Mouse (Mus musculus) liver, embryonic 11.5 days (tissue): ENCODE data around the gene Slco3a1. TPM values are rescaled to one million over a fixed set of nuclear protein-coding genes. Genes with fewer than 3 reads are reported as not detected.

Experiments
- ATAC-seq: fragments of 200-750 bp; cut with Nextera tagmentation; replicated peaks from 2 replicates; pipeline ENCODE4 v1.8.0; 2017; ENCODE audit warnings: moderate number of reproducible peaks, mild to moderate bottlenecking, moderate TSS enrichment, moderate library complexity; ENCODE audit not compliant: low FRiP score
- DNase-seq: peaks from one replicate; pipeline ENCODE4 v3.0.0-alpha.2; 2017; ENCODE audit warnings: low spot score
- H3K27ac ChIP-seq: fragments of 300-500 bp; sonication (generic); 2 replicates; pipeline ENCODE4 v1.5.1; 2014; ENCODE audit warnings: mild to moderate bottlenecking, low read depth, low read length, control low read depth
- H3K27me3 ChIP-seq: fragments of 300-500 bp; sonication (generic); replicated peaks from 2 replicates; pipeline ENCODE4 v1.6.1; 2014; ENCODE audit warnings: low read length, mixed read lengths; ENCODE audit not compliant: control insufficient read depth, insufficient read depth
- H3K36me3 ChIP-seq: fragments of 300-500 bp; sonication (generic); 2 replicates; pipeline ENCODE4 v1.6.1; 2014; ENCODE audit warnings: mild to moderate bottlenecking, low read length, moderate library complexity, mixed read lengths; ENCODE audit not compliant: control insufficient read depth, insufficient read depth
- H3K4me1 ChIP-seq: fragments of 300-500 bp; sonication (generic); replicated peaks from 2 replicates; pipeline ENCODE4 v1.6.1; 2014; ENCODE audit warnings: low read length, mixed read lengths; ENCODE audit not compliant: control insufficient read depth, insufficient read depth
- H3K4me2 ChIP-seq: fragments of 300-500 bp; sonication (generic); 2 replicates; pipeline ENCODE4 v1.6.1; 2014; ENCODE audit warnings: mild to moderate bottlenecking, control low read depth, moderate library complexity
- H3K4me3 ChIP-seq: fragments of 300-500 bp; sonication (generic); 2 replicates; pipeline ENCODE4 v1.5.1; 2014; ENCODE audit warnings: low read depth, low read length, control low read depth
- H3K9ac ChIP-seq: fragments of 300-500 bp; sonication (generic); 2 replicates; pipeline ENCODE4 v1.6.1; 2014; ENCODE audit warnings: low read depth, low read length, control low read depth
- H3K9me3 ChIP-seq: fragments of 300-500 bp; sonication (generic); 2 replicates; pipeline ENCODE4 v1.6.1; 2016; ENCODE audit warnings: low read length, inconsistent platforms, mixed read lengths; ENCODE audit not compliant: control insufficient read depth
- WGBS: fragments of 180-500 bp; shearing (Covaris S2); extraction: QIAGEN DNeasy Blood & Tissue Kit; methylation state at CpG from one replicate; pipeline ENCODE4 v1.1.7; 2014; 5-methylcytosine and 5-hydroxymethylcytosine counted together
- polyA plus RNA-seq: library from polyadenylated mRNA; unstranded; fragments of >200 nt; fragmentation: Nextera tagmentation; extraction: Ambion mirVana; gene quantifications from 2 replicates; pipeline ENCODE4 v1.2.1, GENCODE M21; 2014

Slco3a1 gene
- polyA plus RNA-seq, 1 experiment from 2014 or later = 2.7 TPM

DNA sequence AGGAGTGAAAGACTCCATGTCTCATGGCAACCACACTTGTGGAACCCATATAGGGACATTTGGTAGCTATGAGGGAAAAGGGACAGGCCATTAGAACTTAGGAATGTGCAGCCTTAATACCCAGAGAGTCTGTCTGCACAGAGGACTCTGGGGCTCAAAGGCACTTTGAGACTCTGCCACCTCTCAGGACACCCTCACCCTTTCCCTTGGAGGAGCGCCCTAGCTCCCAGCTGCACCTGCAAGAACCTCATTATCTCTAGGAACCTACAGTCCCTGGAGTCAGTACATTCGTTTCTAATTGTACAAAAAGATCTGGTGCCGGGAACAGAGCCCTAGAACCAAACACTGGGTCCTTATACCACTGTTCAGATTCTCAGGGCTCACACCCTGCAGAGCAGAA is 66.4 kb downstream of the Slco3a1 start:
- Histone ChIP-seq H3K27ac (no peak overlapping the region), H3K27me3 (no peaks in the 10 kb centered on the region), H3K4me1 (no peaks in the 10 kb centered on the region), H3K4me3 (no peak overlapping the region), H3K9me3 (no peaks in the 10 kb centered on the region), H3K36me3 (no peaks in the 10 kb centered on the region), H3K9ac (no peak overlapping the region), H3K4me2 (no peak overlapping the region)
- DNase-seq = no peak
- no peak for ATAC-seq
- 78% methylated on average over 3 of the region's 3 CpGs for WGBS

DNA sequence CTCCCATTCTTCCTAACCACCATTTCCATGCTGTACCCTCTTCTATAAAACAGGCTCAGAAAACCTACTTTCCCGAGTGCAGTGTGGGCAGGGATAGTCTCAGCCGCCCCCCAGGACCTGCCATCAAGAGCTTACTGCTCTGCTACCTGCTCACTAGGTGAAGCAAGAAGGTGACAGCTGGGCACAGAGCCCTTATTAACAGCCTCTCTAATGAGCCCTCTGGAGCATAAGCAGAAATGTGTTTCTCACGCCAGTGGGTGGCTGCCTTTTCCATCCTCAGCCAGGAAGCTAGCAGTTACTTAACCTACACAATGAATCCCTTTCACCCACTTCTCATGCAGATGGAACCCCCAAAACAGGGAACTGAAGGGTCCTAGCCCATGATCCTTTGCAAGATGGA is 66.9 kb downstream of the Slco3a1 start:
- Histone ChIP-seq H3K4me3 (no peak overlapping the region), H3K36me3 (no peaks in the 10 kb centered on the region), H3K27me3 (no peaks in the 10 kb centered on the region), H3K4me2 (no peak overlapping the region), H3K9ac (no peak overlapping the region), H3K27ac (no peak overlapping the region), H3K9me3 (no peaks in the 10 kb centered on the region), H3K4me1 (no peaks in the 10 kb centered on the region)
- ATAC-seq = no peak
- DNase-seq = no peak
- WGBS = 77% methylated on average over 3 of the region's 3 CpGs

DNA sequence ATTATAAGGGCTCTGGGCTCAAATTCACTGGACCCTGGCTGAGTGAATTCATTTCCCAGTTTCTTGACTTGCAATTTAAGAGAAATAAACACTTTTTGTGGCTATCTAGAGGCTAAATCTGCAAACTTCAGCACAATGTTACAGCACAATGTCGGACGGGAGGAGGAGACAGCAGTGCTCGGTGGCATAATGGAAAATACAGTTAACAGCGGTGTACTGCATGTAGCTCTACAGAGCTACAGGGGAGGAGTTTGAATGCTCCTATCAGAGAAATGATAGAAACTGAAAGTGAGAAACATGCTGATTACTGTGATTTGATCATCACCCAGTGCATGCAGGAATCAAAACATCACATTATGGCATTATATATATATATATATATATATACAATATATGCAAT is 68.5 kb downstream of the Slco3a1 start:
- no peak for DNase-seq
- Histone ChIP-seq H3K27ac (no peak overlapping the region), H3K9ac (no peak overlapping the region), H3K4me2 (no peak overlapping the region), H3K4me3 (no peak overlapping the region), H3K36me3 (no peaks in the 10 kb centered on the region), H3K27me3 (no peaks in the 10 kb centered on the region), H3K9me3 (no peaks in the 10 kb centered on the region), H3K4me1 (no peaks in the 10 kb centered on the region)
- 90% methylated on average over 4 of the region's 4 CpGs for WGBS
- ATAC-seq = no peak

DNA sequence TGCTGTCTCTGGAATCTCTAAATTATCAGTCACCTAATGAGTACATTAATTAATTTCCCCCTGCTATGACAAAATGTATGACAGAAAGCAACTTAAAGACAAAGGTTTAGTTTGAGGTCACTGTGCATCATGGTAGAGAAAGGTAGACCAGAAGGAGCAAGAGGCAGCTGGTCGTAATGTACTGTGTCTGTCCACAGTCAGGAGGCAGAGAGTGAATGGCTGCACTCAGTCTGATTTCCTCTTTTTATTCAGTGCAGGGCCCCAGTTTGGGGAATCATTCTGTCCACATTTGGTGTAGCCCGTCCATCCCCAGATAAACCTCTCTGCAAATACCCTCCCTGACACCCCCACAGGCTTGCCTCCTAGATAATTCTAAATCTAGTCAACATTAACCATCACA is 68.9 kb downstream of the Slco3a1 start:
- no peak overlapping the region for H3K4me2 ChIP-seq
- no peaks in the 10 kb centered on the region for H3K36me3 ChIP-seq
- DNase-seq = no peak
- 59% methylated on average over 2 of the region's 2 CpGs for WGBS
- no peak overlapping the region for H3K27ac ChIP-seq
- no peak for ATAC-seq
- no peaks in the 10 kb centered on the region for H3K4me1 ChIP-seq
- no peaks in the 10 kb centered on the region for H3K9me3 ChIP-seq
- H3K27me3 ChIP-seq = no peaks in the 10 kb centered on the region
- no peak overlapping the region for H3K4me3 ChIP-seq
- H3K9ac ChIP-seq = no peak overlapping the region

DNA sequence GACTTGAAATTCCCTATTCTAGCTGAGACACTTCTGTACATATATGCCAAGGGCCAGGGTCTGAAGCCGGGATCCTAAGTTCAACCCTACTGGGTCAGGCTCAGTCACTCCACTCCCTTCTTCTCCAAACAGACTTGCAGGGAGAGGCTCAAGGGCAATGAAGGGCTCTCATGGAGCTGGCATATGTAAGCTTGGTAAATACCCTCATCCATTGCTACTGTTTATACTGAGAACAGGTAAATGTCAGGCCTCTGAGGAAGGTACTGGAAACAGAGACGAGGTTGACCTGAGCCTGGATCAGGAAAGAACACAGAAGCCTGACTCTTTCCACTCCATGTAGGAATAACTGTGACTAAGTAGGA is 70.6 kb downstream of the Slco3a1 start:
- Histone ChIP-seq H3K27me3 (no peaks in the 10 kb centered on the region), H3K9me3 (no peaks in the 10 kb centered on the region), H3K9ac (no peak overlapping the region), H3K36me3 (no peaks in the 10 kb centered on the region), H3K4me3 (no peak overlapping the region), H3K27ac (no peak overlapping the region), H3K4me1 (no peaks in the 10 kb centered on the region), H3K4me2 (no peak overlapping the region)
- ATAC-seq (no peak), DNase-seq (no peak)
- WGBS = 88% methylated on average over 2 of the region's 2 CpGs

GRCm38 (mm10) chr7:74483294-74484023 is 71.1 kb downstream of the Slco3a1 start:
- Histone ChIP-seq H3K27me3 (no peaks in the 10 kb centered on the region), H3K27ac (no peak overlapping the region), H3K4me2 (no peak overlapping the region), H3K4me3 (no peak overlapping the region), H3K9me3 (no peaks in the 10 kb centered on the region), H3K9ac (no peak overlapping the region), H3K4me1 (no peaks in the 10 kb centered on the region), H3K36me3 (no peaks in the 10 kb centered on the region)
- DNase-seq = no peak
- no peak for ATAC-seq
- 81% methylated on average over 3 of the region's 3 CpGs for WGBS

DNA sequence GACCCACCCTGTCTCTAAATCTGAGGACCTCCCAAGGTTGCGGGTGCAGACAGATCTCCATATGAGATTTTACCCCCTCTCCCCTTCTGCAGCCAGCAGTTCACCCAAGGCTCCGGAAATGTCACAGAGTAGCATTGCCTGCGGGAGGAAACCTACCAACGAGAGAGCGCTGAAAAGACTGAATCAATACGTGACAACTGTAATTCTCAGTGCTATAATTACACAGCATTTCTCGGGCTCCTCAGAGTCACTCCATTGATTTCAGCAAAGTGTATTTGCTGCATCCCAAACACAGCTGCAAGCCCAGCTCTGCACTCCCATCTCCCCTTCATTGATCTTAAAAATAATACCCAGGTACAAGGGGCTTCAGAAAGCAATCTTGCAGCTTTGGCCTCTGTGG is 82.8 kb downstream of the Slco3a1 start:
- H3K27me3 ChIP-seq = no peaks in the 10 kb centered on the region
- H3K9ac ChIP-seq = no peak overlapping the region
- H3K4me2 ChIP-seq = no peak overlapping the region
- no peaks in the 10 kb centered on the region for H3K4me1 ChIP-seq
- H3K4me3 ChIP-seq = no peak overlapping the region
- H3K27ac ChIP-seq = no peak overlapping the region
- 70% methylated on average over 7 of the region's 7 CpGs for WGBS
- no peaks in the 10 kb centered on the region for H3K9me3 ChIP-seq
- no peak for DNase-seq
- no peak for ATAC-seq
- H3K36me3 ChIP-seq = no peaks in the 10 kb centered on the region

DNA sequence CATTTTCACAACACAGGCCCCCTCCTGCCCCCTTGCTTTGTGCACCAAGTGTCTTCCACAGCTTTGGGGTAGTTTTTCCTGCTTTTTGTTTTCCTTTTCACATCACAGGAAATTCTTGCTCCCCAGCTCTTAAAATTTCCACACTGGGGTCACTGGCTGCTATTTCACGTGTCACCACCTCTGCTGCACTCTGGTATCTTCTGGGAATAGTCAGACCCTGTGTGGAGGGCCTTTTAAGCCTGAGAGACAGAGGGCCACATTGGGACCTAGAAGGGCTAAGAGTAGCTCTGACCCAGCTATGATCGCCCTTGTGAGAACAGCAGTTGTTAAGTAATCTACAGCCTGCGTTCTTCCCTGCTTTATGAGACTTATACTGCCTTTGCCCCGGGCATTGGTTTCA is 87.7 kb downstream of the Slco3a1 start:
- H3K36me3 ChIP-seq = no peaks in the 10 kb centered on the region
- ATAC-seq (no peak), DNase-seq (no peak)
- WGBS = 83% methylated on average over 4 of the region's 4 CpGs
- H3K4me3 ChIP-seq = no peak overlapping the region
- H3K4me1 ChIP-seq = no peaks in the 10 kb centered on the region
- H3K27ac ChIP-seq = no peak overlapping the region
- H3K9me3 ChIP-seq = no peaks in the 10 kb centered on the region
- no peaks in the 10 kb centered on the region for H3K27me3 ChIP-seq
- H3K9ac ChIP-seq = no peak overlapping the region
- no peak overlapping the region for H3K4me2 ChIP-seq

- H3K4me1 ChIP-seq = no peaks in the 10 kb centered on the region
- H3K27ac ChIP-seq = no peak overlapping the region
- DNase-seq = no peak
- no peaks in the 10 kb centered on the region for H3K27me3 ChIP-seq
- H3K36me3 ChIP-seq = no peaks in the 10 kb centered on the region
- H3K4me2 ChIP-seq = no peak overlapping the region
- no peak overlapping the region for H3K9ac ChIP-seq
- no peak overlapping the region for H3K4me3 ChIP-seq
- H3K9me3 ChIP-seq = no peaks in the 10 kb centered on the region
- 78% methylated on average over 7 of the region's 7 CpGs for WGBS
- ATAC-seq = no peak
Measured at GRCm38 (mm10) chr7:74464638-74465037, 89.9 kb downstream of the Slco3a1 start.
